Comparison of ENCODE assay signal across 7 mouse cellular contexts in genomic region chr12:78860921-78861495, GRCm38 (mm10). TPM values are rescaled to one million over a fixed set of nuclear protein-coding genes. Genes with fewer than 3 reads are reported as not detected.
DNase-seq lines count a peak whose midpoint lies in the region; ATAC-seq and TF ChIP-seq lines count a peak whose summit lies in the region.

No protein-coding gene starts in this region.

- intact Hi-C loops in left cerebral cortex, postnatal 25 days (cut with DNase I) = loop anchor here (2.0 to 5.0 kb wide), 4 partner anchors 112 to 634 kb away; partner anchors contain the start of genes Gphn, Mpp5 and Vti1b

- H3K4me1 ChIP-seq in neural tube, embryonic 11.5 days (ENCODE audit: control insufficient read depth, insufficient read depth, low read length) = peaks cover 14% of the 10 kb centered on the region
- peaks cover 8% of the 10 kb centered on the region; the same call in 1 of the 2 replicates for H3K4me1 ChIP-seq in brown adipose tissue, adult 24 weeks (ENCODE audit: control insufficient read depth, insufficient read depth, insufficient read length, low read length)
- H3K4me1 ChIP-seq in forebrain, postnatal 0 days (ENCODE audit: insufficient read depth) = peaks cover 8% of the 10 kb centered on the region
- H3K4me1 ChIP-seq in liver, embryonic 15.5 days (replicated peaks) = peaks cover 41% of the 10 kb centered on the region

- no peak overlapping the region for H3K27ac ChIP-seq in neural tube, embryonic 11.5 days (ENCODE audit: low read depth, low read length)
- H3K27ac ChIP-seq in brown adipose tissue, adult 24 weeks (replicated peaks; ENCODE audit: low read depth, low read length) = peak overlapping the region; percentile 62
- H3K27ac ChIP-seq in forebrain, postnatal 0 days (ENCODE audit: low read depth, low read length) = peak overlapping the region; percentile 80
- peak overlapping the region; percentile 92 for H3K27ac ChIP-seq in liver, embryonic 15.5 days (replicated peaks)

- peak overlapping the region; percentile 73 for H3K4me3 ChIP-seq in neural tube, embryonic 11.5 days (ENCODE audit: low read depth, low read length)
- peak overlapping the region; percentile 78 for H3K4me3 ChIP-seq in brown adipose tissue, adult 24 weeks (ENCODE audit: insufficient read depth, low read depth, low read length)
- peak overlapping the region; percentile 68 for H3K4me3 ChIP-seq in forebrain, postnatal 0 days (ENCODE audit: low read depth, low read length)
- peak overlapping the region; percentile 92 for H3K4me3 ChIP-seq in liver, embryonic 15.5 days (replicated peaks)

- no peaks in the 10 kb centered on the region for H3K9me3 ChIP-seq in neural tube, embryonic 11.5 days (ENCODE audit: control insufficient read depth, low read length)
- no peaks in the 10 kb centered on the region for H3K9me3 ChIP-seq in forebrain, postnatal 0 days (ENCODE audit: low read length)
- H3K9me3 ChIP-seq in liver, embryonic 15.5 days (replicated peaks) = no peaks in the 10 kb centered on the region

- H3K36me3 ChIP-seq in neural tube, embryonic 11.5 days (ENCODE audit: control insufficient read depth, insufficient read depth, low read length) = no peaks in the 10 kb centered on the region
- H3K36me3 ChIP-seq in forebrain, postnatal 0 days (ENCODE audit: insufficient read depth) = no peaks in the 10 kb centered on the region
- H3K36me3 ChIP-seq in liver, embryonic 15.5 days (replicated peaks) = peaks cover 16% of the 10 kb centered on the region

- H3K4me2 ChIP-seq in neural tube, embryonic 11.5 days (ENCODE audit: low read depth) = peak overlapping the region; percentile 75
- H3K4me2 ChIP-seq in forebrain, postnatal 0 days (ENCODE audit: low read depth) = peak overlapping the region; percentile 76
- H3K4me2 ChIP-seq in liver, embryonic 15.5 days = peak overlapping the region; percentile 81

- ATAC-seq in neural tube, embryonic 11.5 days (ENCODE audit: insufficient read depth, low FRiP score, low TSS enrichment) = peak; percentile 3; the same call in 1 of the 2 replicates
- peak; percentile 32 for ATAC-seq in forebrain, postnatal 0 days
- no peak; the same call in 1 of the 2 replicates for ATAC-seq in liver, embryonic 15.5 days (ENCODE audit: insufficient read depth)

- 1% methylated on average over 30 of the region's 30 CpGs for WGBS in neural tube, embryonic 11.5 days
- WGBS in forebrain, postnatal 0 days = 1% methylated on average over 30 of the region's 30 CpGs
- under 1% methylated on average over 30 of the region's 30 CpGs for WGBS in liver, embryonic 15.5 days (ENCODE audit: insufficient replicate concordance)

- H3K9ac ChIP-seq in neural tube, embryonic 11.5 days (ENCODE audit: low read length) = peak overlapping the region; percentile 50
- H3K9ac ChIP-seq in forebrain, postnatal 0 days = peak overlapping the region; percentile 72
- peak overlapping the region; percentile 87 for H3K9ac ChIP-seq in liver, embryonic 15.5 days

- H3K27me3 ChIP-seq in neural tube, embryonic 11.5 days (ENCODE audit: control insufficient read depth, insufficient read depth, low read length) = no peaks in the 10 kb centered on the region
- H3K27me3 ChIP-seq in forebrain, postnatal 0 days (ENCODE audit: insufficient read depth, low read length) = no peaks in the 10 kb centered on the region
- H3K27me3 ChIP-seq in liver, embryonic 15.5 days = no peaks in the 10 kb centered on the region

- TF ChIP-seq CTCF in forebrain, postnatal 0 days (IDR thresholded peaks at IDR 0.05; ENCODE audit: low read depth) = no peak

- no peak for DNase-seq in neural tube, embryonic 11.5 days (ENCODE audit: low spot score)
- no peak for DNase-seq in neural tube, embryonic 10.5 days (ENCODE audit: extremely low spot score, low spot score)
- no peak for DNase-seq in forebrain, postnatal 0 days
- DNase-seq in telencephalon, adult 2 months (ENCODE audit: low read depth, low spot score) = peak; percentile 24
- no peak for DNase-seq in left cerebral cortex, postnatal 25 days (ENCODE audit: low spot score in 2 of 2)

RNA-seq across cellular contexts. Expression of gene Atp6v1d, which starts 0.4 kb away (rescaled TPM):
- polyA plus RNA-seq in neural tube, embryonic 11.5 days (2014; fragmentation: Nextera tagmentation; extraction: Ambion mirVana) = 109 and 110 TPM in 2 replicates
- 104 and 110 TPM in 2 replicates for polyA plus RNA-seq in brown adipose tissue, adult 24 weeks (2012; ENCODE audit: insufficient read depth, insufficient read length, missing spikeins)
- total RNA-seq in forebrain, postnatal 0 days (2014; rRNA removed) = 83.8 and 91.3 TPM in 2 replicates
- polyA plus RNA-seq in forebrain, postnatal 0 days (2015; fragmentation: Nextera tagmentation; extraction: Ambion mirVana) = 162 and 194 TPM in 2 replicates
- 23.8 and 24.4 TPM in 2 replicates for polyA plus RNA-seq in liver, embryonic 15.5 days (2015; fragmentation: Nextera tagmentation; extraction: Ambion mirVana)
- 100 to 1,000 TPM; 295 to 301 TPM for total RNA-seq in left cerebral cortex, postnatal 25 days (2021)

RNA-seq across cellular contexts. Expression of gene Eif2s1, which starts 0.6 kb away (rescaled TPM):
- polyA plus RNA-seq in neural tube, embryonic 11.5 days (2014; fragmentation: Nextera tagmentation; extraction: Ambion mirVana) = 261 and 280 TPM in 2 replicates
- polyA plus RNA-seq in brown adipose tissue, adult 24 weeks (2012; ENCODE audit: insufficient read depth, insufficient read length, missing spikeins) = 55.4 and 61.8 TPM in 2 replicates
- total RNA-seq in forebrain, postnatal 0 days (2014; rRNA removed) = 56.6 and 84.5 TPM in 2 replicates
- 98.4 and 111 TPM in 2 replicates for polyA plus RNA-seq in forebrain, postnatal 0 days (2015; fragmentation: Nextera tagmentation; extraction: Ambion mirVana)
- 166 and 171 TPM in 2 replicates for polyA plus RNA-seq in liver, embryonic 15.5 days (2015; fragmentation: Nextera tagmentation; extraction: Ambion mirVana)
- 10 to 100 TPM; 48.4 to 63.7 TPM for total RNA-seq in left cerebral cortex, postnatal 25 days (2021)

RNA-seq across cellular contexts. Expression of gene Plek2, which starts 45.8 kb away (rescaled TPM):
- polyA plus RNA-seq in neural tube, embryonic 11.5 days (2014; fragmentation: Nextera tagmentation; extraction: Ambion mirVana) = 2.2 and 2.8 TPM in 2 replicates
- polyA plus RNA-seq in brown adipose tissue, adult 24 weeks (2012; ENCODE audit: insufficient read depth, insufficient read length, missing spikeins) = not detected in 2 replicates
- total RNA-seq in forebrain, postnatal 0 days (2014; rRNA removed) = 1.1 and 1.2 TPM in 2 replicates
- polyA plus RNA-seq in forebrain, postnatal 0 days (2015; fragmentation: Nextera tagmentation; extraction: Ambion mirVana) = 1.1 and 2.7 TPM in 2 replicates
- 41.4 and 46.1 TPM in 2 replicates for polyA plus RNA-seq in liver, embryonic 15.5 days (2015; fragmentation: Nextera tagmentation; extraction: Ambion mirVana)
- under 1 TPM in 1 of 2 experiments, not detected in 1; 0.21 TPM for total RNA-seq in left cerebral cortex, postnatal 25 days (2021)

Comparison
In these comparisons a context has a peak if more than half of its experiments do, and no peak if none do; other contexts are left out.
1. RNA of gene Plek2, which starts 45.8 kb away (polyA plus RNA-seq): 41.4 to 46.1 TPM in liver, embryonic 15.5 days; 2.2 to 2.8 TPM in neural tube, embryonic 11.5 days, 1.1 to 2.7 TPM in forebrain, postnatal 0 days and not detected in brown adipose tissue, adult 24 weeks; every median in the first group is over 10 times any median in the second.
2. Peak in every context shown above with its lines, with median percentiles within 50 percentile points of each other: H3K4me2 ChIP-seq, H3K4me3 ChIP-seq and H3K9ac ChIP-seq.